Mouse (Mus musculus) ES-E14 (cell line): Measurements from ENCODE around the gene Gemin7.

Source experiments
- CHD2 ChIP-seq: IDR thresholded peaks from 2 replicates; pipeline ENCODE4 v1.6.1; 2014; ENCODE audit warnings: mild to moderate bottlenecking, low read depth, low read length, inconsistent platforms
- MAFK ChIP-seq: IDR thresholded peaks from 2 replicates; pipeline ENCODE4 v1.6.1; 2014; ENCODE audit warnings: mild to moderate bottlenecking, low read depth, low read length, inconsistent platforms; ENCODE audit not compliant: insufficient read depth

- TF ChIP-seq MAFK (no peak), CHD2 (no peak)
Measured at GRCm38 (mm10) chr7:19565803-19566202, 11.6 kb downstream of the Gemin7 start.
